Mouse (Mus musculus) liver, postnatal 0 days (tissue): ENCODE data around the gene Rhox8. TPM values are rescaled to one million over a fixed set of nuclear protein-coding genes. Genes with fewer than 3 reads are reported as not detected.

Source experiments
- polyA plus RNA-seq: library from polyadenylated mRNA; unstranded; fragments of >200 nt; fragmentation: Nextera tagmentation; extraction: Ambion mirVana; gene quantifications from 2 replicates; pipeline ENCODE4 v1.2.1, GENCODE M21; 2015

Gene Rhox8
- polyA plus RNA-seq, 1 experiment from 2014 or later: not detected

Other genes with a start within 250 kb of the Rhox8 start
- not detected in 2 replicates for gene Rhox2g, start 235.5 kb downstream of the Rhox8 start, polyA plus RNA-seq
- gene Rhox4g, start 227.6 kb downstream of the Rhox8 start, polyA plus RNA-seq: not detected in 2 replicates
- gene Rhox3h, start 210.2 kb downstream of the Rhox8 start, polyA plus RNA-seq: not detected in 2 replicates
- not detected in 2 replicates for gene Rhox2h, start 205.7 kb downstream of the Rhox8 start, polyA plus RNA-seq
- 1.3 and 1.4 TPM in 2 replicates for gene Rhox5, start 74.1 kb downstream of the Rhox8 start, polyA plus RNA-seq
- not detected in 2 replicates for gene Rhox6, start 52.0 kb downstream of the Rhox8 start, polyA plus RNA-seq
- gene Rhox7a, start 47.3 kb downstream of the Rhox8 start, polyA plus RNA-seq: not detected in 2 replicates
- gene Rhox7b, start 18.3 kb upstream of the Rhox8 start, polyA plus RNA-seq: not detected in 2 replicates
- gene Rhox9, start 22.8 kb upstream of the Rhox8 start, polyA plus RNA-seq: not detected in 2 replicates
- gene Btg1-ps1, start 139.9 kb upstream of the Rhox8 start, polyA plus RNA-seq: not detected in 2 replicates
- gene Btg1-ps2, start 164.2 kb upstream of the Rhox8 start, polyA plus RNA-seq: not detected in 2 replicates
- gene Rhox10, start 187.5 kb upstream of the Rhox8 start, polyA plus RNA-seq: not detected in 2 replicates
- gene Rhox11, start 206.2 kb upstream of the Rhox8 start, polyA plus RNA-seq: not detected in 2 replicates
- not detected in 2 replicates for gene Rhox12, start 232.0 kb upstream of the Rhox8 start, polyA plus RNA-seq
- gene Rhox13, start 242.3 kb upstream of the Rhox8 start, polyA plus RNA-seq: not detected in 2 replicates